Mouse (Mus musculus) lung, postnatal 14 days (tissue): ENCODE data around the gene Fbxo17.
"Not testable (repeated sequence)": the region's sequence is repeated elsewhere in the genome, so short reads cannot be mapped to it uniquely, and the experiment has no call there.

Experiments
- DNase-seq: peaks from one replicate; pipeline ENCODE4 v3.0.0; 2021

Fbxo17 gene

DNA sequence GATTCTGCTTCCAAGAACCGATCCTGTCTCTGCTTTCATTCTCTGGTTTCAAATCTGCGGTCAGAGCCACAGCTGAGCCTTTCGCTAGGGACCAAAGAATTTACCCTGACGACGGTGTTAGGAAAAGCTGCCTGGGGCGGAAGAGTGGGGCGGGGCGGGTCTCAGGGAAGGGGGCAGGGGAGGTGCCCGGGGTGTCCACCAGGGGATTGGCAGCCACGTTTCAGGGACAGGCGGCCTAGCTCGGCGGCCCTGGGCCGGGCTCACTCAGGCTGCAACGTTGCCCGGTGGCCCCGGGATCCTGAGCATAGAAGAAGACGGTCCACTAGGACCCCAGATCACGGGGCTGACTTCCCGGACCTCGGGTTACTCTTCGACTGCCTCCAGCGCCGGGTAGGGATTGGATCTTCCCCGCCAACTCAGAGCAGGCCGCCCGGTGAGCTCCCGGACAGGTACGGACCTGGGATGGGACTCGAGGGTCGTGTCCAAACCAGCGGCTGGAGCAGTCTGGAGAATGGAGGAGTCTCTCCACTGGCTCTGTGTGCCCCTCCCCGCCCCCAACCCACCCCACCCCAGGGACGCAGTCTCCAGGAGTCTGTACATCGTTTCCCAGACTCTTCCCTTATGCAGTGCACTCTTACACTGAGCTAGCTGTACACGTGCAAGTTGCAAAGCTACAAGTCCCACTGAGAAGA, at the start of gene Fbxo17:
Gene Fbxo17 (plus strand): TSS at position 215 of the 692 bp plus-strand sequence.
- DNase-seq: peak; percentile 67

DNA sequence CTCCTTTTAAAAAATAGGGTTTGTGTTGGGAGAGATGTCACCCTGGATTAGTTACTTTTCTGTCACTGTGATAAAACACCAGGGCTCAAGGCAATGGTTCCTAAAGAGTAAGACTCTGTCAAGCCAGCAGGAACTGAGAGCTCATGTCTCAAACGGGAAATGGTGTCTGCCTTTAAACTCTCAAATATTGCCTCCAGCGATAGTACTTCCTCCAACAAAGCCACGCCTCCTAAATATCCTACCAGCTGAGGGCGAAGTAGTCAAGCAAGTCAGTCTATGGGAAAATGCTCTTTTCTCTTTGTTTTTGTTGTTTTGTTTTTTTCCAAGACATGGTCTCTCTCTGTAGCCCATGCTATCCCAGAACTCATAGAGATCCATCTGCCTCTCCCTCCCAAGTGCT, 45.4 kb upstream of the Fbxo17 start:
- no peak for DNase-seq

DNA sequence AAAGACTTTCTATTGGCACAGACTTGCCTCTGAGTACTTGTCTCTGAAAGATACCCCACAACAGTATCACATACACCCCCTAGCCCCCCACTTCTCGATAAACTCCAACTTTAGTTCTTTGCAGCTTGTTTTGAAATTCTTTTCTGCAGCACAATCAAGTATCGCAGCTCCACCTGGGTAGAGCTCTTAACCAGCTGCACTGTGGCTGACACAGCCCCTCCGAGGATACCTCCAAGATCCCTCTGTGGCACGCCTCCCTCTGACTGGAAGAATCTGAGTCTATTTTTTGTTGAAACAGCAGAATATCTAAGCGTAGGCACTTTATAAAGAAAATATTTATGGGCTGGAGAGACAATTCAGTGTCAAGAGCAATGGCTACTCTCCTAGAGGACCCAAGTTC, 44.3 kb upstream of the Fbxo17 start:
- DNase-seq: no peak

GRCm38 (mm10) chr7:28672786-28673185, 43.8 kb upstream of the Fbxo17 start:
- DNase-seq: not testable (repeated sequence)

- no peak for DNase-seq
Measured at GRCm38 (mm10) chr7:28674994-28675393, 41.6 kb upstream of the Fbxo17 start.

- peak; percentile 32 for DNase-seq
Measured at GRCm38 (mm10) chr7:28675746-28676145, 40.9 kb upstream of the Fbxo17 start.

DNA sequence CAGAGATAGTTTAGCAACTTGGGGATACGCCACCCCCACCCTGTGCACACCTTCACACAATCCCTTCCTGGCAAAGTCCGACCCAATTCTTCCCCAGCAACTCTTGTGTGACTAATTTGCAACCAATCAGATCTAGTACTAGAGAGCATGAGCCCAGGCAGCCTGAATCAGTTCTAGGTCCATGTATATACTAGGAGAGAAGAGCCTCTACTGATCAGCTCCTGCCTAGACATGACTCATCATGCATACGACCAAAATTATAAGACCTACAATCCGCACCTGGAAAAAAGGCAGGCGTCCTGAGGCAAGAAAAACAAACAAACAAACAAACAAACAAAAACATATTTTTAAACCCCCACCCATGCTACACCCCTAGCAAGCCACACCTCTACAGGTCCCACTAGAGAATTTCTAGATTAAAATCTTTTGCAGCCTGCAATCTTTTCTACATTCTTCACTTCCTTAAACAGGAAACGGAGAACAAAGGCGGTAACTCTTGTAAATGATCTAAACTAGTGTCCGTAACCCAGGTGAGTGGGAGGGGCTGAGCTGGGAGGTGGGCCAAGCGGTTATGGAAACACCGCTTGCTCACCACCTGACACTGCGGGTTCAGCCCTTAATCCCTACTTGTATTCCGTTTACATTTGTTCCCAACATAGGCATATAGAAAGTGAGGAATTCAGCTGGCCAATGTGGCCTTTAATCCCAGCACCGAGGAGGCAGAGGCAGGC, 39.6 kb upstream of the Fbxo17 start:
- no peak for DNase-seq

DNA sequence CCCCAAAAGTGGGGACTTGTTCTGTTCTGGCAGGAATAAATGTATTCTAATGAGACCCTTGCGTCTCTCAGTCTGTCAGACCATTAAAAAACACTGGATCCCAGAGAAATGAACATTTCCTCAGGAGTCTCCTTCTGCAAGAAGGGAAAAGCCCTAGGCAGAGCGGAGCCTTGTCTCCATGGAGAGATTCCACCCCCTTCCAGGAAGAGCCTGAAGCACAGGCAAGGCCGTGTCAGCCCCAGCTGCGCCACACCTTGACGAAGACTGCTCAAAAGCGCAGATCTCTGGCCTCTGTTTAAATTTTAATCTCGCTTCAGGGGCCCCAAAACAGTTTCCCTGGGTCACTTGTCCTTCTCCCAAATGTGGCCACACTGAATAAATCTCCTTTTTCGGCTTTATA, 39.0 kb upstream of the Fbxo17 start:
- no peak for DNase-seq

- DNase-seq: no peak
Measured at GRCm38 (mm10) chr7:28691075-28691474, 25.5 kb upstream of the Fbxo17 start.

DNA sequence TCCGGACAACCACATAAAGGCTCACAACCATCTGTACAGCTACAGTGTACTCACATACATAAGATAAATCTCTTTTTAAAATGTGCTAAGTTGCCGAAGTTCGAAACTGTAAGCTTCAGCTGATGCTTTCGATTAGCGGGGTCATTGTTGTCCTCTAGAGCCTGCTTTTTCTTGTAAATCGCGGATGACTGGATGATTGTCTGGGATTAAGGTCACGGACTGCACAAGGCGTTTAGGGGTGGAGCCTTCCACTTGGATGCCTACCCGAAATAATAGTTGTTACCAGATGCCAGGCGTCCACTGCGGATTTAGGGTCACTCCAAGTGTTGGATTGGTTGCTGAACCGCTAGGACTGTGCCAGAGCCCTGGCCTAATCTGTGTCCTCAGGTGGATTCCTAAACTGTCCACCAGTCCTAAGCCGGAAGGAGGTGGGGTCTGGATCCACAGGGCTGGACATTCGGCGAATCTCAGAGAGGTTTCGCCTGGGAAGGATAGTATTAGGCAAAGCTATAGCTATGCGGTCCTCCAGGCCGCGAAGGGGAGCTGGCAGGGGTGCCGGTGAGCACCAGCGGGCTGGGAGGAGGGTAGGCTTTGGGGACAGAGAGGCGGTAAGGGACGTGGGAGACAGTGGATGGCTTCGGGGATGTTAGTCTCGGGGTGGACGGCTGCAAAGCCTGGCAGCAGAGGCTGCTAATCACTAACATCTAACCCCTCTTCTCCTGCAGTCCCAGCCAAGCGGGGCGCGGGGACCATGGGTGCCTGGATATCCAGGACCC, 23.9 kb upstream of the Fbxo17 start, which contains the start of gene Fbxo27:
Gene Fbxo27 (plus strand): TSS at position 305 of the 776 bp plus-strand sequence.
- DNase-seq: no peak

DNA sequence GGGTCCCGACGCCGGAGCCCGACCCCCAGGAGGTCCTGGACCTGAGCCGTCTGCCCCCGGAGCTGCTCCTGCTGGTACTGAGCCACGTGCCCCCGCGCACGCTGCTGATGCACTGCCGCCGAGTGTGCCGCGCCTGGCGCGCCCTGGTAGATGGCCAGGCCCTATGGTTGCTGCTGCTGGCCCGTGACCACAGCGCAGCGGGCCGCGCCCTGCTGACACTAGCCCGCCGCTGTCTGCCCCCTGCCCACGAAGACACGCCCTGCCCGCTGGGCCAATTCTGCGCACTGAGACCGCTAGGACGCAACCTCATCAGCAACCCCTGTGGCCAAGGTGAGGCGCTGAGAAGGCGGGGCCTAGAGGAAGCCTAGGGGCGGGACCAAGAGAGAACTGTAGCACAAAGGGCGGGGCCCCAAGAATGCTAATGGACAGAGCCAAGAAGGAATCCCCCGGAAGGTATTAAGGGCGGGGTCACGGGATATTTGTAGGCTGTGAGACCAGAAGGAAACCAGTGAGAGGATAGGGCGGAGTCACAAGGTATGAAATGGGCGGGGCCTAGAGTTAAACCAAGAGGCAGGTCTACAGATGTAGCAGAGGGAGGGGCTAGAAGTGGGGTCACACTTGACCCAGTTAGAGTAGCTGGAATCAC, 23.2 kb upstream of the Fbxo17 start:
- peak; percentile 75 for DNase-seq

DNA sequence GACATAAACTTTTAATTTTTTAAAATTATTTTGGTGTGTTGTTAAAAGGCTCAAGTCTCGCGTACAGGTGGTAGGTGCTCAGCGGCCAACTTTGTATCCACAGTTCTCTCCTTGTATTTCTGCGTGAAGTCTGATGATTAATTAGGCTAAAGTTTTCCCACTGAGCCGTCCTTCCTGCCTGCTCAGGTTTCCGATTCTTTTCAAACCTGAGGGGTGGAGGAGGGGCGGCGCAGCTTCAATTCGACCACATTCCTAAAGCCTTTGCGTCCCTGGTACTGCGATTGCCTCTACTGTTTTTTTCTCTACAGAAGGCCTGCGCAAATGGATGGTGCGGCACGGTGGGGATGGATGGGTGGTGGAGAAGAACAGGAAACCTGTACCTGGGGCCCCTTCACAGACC, 22.2 kb upstream of the Fbxo17 start:
- DNase-seq: no peak

DNA sequence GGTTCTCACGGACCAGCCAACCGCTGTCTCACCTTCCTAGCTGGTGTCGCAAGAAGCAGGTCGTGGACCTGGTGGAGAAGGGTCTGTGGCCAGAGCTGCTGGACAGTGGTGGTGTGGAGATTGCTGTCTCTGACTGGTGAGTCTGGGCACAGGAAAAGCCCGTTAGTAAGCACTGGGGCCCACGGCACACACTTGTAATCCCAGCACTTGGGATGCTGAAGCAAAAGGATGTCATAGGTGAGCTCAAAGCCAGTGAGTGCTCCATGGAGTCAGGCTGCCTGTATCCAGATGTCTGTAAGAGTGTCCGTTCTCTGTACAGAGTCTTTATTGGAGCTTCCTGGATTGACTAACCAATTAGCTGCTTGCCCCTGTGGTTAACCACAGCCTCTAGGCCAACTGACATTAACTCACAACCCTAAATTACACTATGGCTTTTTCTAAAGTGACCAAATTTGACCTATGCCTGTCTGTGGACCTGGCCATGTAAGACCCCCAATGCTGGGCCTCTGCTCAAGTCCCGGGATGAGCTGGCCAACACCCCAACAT, 21.6 kb upstream of the Fbxo17 start:
- DNase-seq: no peak

DNA sequence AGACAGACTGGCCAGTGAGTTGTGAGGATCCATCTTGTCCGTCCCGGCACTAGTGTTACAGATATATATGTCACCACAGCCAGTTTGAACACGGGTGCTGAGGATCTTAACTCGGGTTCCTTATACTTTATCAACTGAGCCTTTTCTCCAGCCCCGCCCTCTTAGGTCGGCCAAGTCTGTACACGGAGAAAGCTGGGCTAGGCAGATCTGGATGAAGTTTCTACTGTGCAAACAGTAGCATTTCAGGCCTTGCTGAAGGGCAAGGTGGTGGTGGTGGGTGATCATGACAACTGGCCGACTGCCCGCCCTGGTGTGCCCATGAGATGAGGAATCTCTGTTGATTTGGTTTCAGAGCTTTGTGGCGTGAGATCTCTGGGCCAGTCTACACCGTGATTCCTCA, 19.3 kb upstream of the Fbxo17 start:
- no peak for DNase-seq

DNA sequence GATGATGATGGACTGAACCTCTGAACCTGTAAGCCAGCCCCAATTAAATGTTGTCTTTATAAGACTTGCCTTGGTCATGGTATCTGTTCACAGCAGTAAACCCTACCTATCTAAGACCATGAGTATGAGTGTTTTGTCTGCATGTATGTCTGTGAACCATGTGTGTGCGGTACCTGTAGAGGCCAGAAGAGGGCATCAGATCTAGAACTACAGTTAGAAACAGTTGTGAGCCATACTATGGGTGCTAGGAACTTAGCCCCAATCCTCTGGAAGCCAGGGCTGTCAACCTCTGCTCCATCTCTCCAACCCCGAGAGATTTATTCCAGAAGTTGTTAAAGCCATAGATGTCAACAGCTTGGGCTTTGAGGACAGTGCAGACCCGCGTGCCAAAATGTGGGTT, 16.3 kb upstream of the Fbxo17 start:
- no peak for DNase-seq

GRCm38 (mm10) chr7:28701306-28701705, 15.3 kb upstream of the Fbxo17 start:
- DNase-seq: not testable (repeated sequence)

GRCm38 (mm10) chr7:28702601-28703143, 13.9 kb upstream of the Fbxo17 start:
- DNase-seq: no peak

DNA sequence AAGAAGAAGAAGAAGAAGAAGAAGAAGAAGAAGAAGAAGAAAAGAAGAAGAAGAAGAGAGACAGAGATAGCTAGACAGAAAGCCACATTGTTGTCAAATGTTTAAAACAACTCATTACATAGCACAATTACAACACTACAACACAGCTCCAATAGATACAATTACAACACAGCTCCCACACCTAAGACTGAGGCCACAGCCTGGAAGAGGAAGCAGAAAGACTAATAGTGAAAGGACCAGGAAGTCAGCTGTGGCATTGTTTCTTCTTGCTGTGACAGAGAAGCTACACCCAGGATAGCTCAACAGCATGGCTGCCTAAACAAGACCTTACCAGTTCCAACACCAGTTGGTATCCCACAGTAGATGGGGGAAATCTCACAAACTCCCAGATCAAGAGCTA, 7.2 kb upstream of the Fbxo17 start:
- no peak for DNase-seq

DNA sequence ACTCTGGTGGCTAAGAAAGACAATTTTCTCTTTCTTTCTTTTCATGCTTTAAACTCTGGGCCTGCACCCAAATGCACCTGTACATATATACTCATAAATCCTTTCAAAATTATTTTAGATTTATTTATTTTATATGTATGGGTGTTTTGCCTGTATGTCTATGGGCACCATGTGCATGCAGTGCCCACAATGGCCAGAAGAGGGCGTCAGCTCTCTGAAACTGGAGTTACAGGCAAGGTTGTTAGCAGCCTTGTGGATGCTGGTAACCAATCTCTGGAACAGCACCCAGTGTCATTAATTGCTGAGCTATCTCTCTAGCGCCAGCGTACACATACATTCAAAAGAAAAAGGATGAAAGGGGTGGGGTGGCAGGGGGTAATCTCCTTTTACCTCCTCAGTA, 5.6 kb upstream of the Fbxo17 start:
- DNase-seq: no peak

DNA sequence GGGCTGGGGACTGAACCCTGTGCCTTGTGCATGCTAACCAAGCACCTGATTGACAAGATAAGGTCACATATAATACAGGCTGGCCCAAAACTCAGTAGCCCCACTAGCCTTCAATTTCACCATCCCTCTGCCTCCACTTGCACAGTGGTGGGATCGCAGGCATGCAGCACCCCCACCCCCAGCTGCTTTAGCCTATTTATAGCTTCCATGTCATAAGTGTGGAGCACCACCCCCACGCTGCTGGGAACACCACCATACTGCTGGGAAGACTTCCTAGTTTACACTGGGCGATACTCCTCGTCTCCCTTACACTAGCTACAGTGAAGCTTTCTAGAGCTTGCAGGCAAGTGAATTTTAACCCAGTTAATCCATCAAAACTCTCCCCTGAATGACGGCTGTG, 1.9 kb upstream of the Fbxo17 start:
- DNase-seq: no peak

- no peak for DNase-seq
Measured at GRCm38 (mm10) chr7:28715598-28715997, 1.0 kb upstream of the Fbxo17 start.

DNA sequence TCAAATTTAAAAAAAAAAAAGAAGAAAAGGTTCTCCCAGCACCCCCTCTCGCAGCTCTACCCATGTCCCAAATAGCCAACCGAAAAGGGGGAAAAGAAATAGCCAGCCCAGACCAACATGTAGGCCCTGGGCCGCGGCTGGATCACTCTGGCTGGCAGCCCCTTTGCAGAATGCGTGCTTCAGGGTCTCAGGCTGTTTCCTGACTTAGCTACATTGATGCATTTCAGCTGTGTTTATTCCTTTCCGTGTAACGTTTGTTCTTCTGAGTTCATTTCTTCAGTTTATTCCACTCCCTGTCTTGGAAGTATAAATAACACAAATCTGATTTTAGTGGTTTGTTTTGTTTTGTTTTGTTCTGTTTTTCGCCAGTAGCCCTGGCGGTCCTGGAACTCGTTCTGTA, 1.1 kb downstream of the Fbxo17 start:
- DNase-seq: no peak

DNA sequence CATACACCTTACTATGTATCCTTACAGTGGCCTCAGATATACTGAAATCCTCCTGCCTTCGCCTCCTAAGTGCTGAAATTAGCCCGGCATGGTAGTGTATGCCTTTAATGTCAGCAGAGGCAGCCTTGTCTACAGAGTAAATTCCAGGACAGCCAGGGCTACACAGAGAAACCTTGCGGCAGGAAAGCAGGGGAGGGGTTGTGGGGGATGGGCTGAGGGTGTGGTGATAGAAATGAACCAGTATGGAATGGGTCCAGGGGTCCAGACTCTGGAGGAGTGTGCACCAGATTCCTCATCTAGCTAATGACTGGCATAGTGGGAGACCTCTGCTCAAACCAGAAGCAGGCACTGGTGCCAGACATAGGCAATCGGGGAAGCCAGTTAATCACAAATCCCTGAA, 2.6 kb downstream of the Fbxo17 start:
- no peak for DNase-seq
